Mouse (Mus musculus) kidney, adult 2 months (tissue): Measurements from ENCODE around the gene Slc7a14.

ENCODE experiments used
- CTCF ChIP-seq: fragments of 200-500 bp; conservative IDR thresholded peaks from 2 replicates; pipeline ENCODE4 v1.5.1; 2011; ENCODE audit warnings: low read depth, mild to moderate bottlenecking, control low read depth, low read length, moderate library complexity, mixed read lengths; ENCODE audit not compliant: insufficient read depth, insufficient read length
- POLR2A ChIP-seq: fragments of 200-500 bp; IDR thresholded peaks from one replicate; pipeline ENCODE4 v1.6.1; 2011; ENCODE audit warnings: low read depth, low read length, control low read depth

- TF ChIP-seq CTCF = no peak
- TF ChIP-seq POLR2A = no peak
Observed at GRCm38 (mm10) chr3:31272635-31273034, 37.5 kb downstream of the Slc7a14 start.
